Mouse (Mus musculus) heart, postnatal 14 days (tissue): ENCODE results near the gene B3gnt2. TPM values are rescaled to one million over a fixed set of nuclear protein-coding genes. Genes with fewer than 3 reads are reported as not detected.

Source experiments
- DNase-seq, 2 experiments: peaks; one replicate each; pipeline ENCODE4 v3.0.0; 2021 to 2022
- intact Hi-C: fragments of 180-260 bp; cut with DNase I; formaldehyde crosslinking; loops from one replicate; pipeline ENCODE4 v1.15.1; 2025
- total RNA-seq, 2 experiments: library from RNA; stranded (reverse); gene quantifications; 2 replicates each; pipeline ENCODE4 v1.2.3; 2021

B3gnt2 gene
- total RNA-seq, 2 experiments from 2014 or later: 6.9 to 12.0 TPM

DNA sequence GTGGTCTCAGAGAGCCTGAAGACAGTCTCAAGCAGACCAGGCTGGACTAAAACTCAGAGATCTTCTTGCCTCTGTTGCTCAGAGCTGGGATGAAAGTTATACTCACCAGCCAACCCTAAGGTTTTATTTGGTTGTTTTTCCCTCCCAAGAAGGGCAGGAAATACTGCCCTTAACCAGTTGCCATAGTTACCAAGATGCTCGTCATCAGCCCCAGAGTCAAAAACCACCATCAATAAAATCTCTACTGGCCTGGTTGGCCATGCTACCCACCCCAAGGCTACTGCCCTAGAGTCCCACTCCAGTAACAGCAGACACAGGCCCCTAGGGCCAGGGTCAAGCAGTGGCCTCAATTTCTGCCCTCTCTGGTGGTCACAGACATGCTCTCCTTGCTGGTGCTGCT is 8.3 kb downstream of the B3gnt2 start:
- intact Hi-C loops: no loop called here
- no peak for DNase-seq

DNA sequence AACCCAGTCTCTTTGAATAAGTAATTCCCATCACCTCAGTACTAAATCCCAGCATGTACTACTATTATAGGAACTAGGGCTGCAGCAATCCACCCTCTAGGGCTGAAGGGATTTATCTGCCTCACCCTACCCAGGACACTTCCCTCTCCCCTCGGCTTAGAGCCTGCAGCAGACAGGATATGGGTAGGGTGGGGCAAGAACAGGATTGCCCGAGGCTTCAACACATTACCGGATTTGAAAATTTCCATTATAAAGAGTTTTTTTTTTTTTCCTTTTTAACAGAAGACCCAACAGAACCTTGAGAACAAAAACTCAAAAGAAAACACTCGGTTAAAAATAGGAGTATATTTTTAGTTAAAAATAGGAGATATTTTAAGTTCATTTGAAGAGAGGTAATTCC is 9.3 kb downstream of the B3gnt2 start:
- intact Hi-C loops: no loop called here
- DNase-seq: no peak

DNA sequence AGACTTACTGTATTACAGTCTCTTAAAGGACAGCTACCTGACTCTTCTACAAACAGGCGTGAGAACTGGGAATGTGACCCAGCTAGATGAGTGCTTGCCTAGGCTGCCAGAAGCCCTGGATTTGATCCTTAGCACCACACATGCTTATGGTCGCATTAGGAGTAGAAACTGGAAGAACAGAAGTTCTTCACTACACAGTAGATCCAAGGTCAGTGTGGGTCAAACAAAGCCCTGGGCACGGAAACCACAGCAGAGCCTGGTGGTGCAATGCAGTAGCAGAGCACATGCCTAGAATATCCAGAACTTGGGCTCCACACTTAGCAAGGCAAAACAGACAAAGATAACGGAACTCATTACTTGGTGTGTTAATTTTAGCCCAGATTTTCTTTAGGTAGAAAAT is 10.7 kb downstream of the B3gnt2 start:
- intact Hi-C loops: no loop called here
- no peak for DNase-seq

DNA sequence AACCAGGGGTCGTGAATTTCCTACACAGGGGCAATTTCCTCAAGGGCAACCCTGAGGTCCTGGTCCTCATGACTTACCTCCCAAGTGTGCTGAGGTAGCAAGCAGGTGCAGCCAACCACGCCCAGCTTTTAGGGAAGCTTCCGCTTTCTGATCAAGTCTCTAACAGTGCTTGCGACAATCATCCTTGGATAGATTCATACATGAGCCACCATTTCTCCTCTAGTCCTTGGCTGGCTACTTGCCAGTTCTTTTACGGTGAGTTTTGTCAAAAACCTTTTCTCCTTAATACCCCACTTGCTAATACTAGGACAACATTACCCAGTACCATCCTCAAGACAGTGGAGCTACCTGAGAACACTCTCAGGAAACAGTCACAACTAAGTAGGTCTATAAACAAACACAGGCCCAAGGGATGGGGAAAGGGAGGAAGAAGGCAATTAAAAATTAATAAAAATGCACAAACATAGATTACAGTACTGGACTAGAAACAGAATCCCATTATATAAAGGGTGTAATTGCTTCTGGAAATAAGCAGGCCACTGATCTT is 12.0 kb downstream of the B3gnt2 start:
- intact Hi-C loops: no loop called here
- no peak for DNase-seq

DNA sequence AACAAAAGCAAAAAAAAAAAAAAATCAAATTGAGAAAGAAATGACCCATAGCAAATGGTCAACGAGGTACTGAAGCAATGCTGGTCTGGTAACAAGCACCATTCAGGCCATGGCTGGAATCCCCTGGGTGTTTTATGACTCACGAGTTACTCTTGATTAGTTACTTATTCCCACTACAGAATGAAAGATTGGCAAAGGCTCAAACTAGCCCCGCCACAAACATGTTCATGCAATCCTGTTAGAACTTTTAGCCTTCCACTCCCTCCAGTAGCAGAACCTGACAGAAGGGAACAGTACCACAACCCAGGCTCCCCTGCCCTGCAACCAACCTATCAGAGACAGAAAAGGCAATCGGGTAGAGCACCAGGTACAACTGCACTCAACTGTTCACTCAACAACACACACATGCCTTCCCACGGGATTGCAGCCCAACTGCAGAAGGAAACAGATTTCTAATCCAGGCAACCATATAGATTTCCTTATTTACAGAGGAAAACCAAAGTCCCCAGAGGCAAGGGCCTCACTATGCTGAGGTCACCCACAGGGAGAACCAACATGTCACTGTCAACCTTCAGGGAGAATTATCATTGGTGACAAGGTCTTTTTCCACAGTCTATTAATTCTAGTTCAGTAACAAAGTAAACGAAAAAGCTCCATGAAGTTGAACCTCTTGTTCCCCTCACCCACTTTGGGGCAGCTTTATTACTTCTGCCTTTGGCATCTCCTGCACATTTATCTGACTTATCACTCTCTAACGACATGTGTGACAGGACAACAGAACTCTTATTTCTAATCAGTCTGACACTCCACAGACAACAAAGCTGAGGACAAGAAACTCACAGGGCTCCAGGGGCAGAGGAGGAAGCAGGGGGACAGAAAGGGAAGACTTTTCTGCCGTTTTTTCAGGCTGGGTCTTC is 12.8 kb downstream of the B3gnt2 start:
- intact Hi-C loops: no loop called here
- DNase-seq: no peak

DNA sequence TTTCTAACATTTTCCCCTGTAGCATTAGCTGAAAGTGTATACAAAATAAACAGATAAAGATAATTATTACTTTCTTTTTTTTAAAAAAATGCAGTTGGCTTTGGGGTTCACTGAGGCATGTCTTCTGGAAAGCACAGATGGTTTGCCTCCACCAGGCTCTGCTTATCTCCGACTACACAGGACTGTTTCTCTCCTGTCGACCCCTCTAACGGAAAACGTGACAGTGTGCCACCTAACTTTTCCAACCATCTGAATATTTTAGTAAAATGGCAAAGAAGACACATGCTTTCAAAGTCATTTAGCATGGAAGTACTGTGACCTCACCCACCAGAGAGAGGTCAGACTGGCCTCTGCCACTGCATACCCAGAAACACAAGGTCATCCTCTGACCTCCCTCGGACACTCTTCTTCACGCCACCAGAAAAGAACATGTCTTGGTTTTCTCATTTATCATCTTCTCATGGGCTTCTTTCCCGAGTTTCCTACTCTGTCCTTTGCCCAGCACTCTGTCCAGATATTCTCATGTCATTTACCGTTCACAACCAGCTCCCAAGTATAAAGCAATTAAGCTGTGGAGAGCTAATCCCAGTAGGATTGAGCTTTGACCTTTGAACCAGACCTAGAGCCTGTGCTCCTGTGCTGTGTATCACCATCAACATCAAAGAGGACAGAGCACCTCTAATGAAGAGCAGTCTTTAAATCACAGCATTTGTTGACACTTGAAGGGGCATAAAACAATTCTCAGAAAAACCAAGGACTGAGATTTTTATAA is 13.6 kb downstream of the B3gnt2 start:
- DNase-seq: no peak
- intact Hi-C loops: no loop called here

DNA sequence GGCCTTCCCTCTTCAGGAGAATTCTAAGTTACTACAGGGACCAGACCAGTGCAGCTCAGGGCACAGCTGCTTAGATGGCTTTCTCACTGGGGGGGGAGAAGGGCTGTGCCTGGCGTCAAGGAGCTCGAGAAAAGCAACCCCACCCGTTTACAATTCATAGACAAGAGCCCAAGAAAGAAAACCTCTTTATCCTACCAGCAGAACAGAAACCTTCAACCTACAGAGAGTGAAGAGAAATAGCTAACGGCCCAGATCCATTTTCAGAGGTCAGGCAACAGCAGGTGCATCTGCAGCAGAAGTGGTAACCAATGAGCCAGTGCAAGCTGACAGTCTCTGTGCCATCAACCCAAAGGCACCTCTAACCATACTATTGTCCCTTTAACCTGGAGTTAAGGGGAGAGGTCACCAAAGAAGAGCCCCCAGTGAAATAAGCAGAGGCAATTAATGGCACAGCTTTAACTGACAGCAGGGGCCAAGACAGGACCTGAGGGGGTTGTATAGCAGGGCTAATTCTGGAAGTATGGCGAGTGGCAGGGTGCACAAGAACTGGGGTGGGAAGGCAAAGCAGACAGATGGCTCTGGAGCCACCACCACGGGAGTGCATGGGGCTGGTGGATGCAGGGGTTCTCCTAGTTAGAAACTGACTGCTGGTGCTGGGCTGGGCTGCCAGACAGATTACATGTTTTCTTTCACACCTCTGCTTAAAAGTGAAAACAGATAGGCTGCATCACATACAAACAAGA is 14.5 kb downstream of the B3gnt2 start:
- no peak for DNase-seq
- intact Hi-C loops: no loop called here

DNA sequence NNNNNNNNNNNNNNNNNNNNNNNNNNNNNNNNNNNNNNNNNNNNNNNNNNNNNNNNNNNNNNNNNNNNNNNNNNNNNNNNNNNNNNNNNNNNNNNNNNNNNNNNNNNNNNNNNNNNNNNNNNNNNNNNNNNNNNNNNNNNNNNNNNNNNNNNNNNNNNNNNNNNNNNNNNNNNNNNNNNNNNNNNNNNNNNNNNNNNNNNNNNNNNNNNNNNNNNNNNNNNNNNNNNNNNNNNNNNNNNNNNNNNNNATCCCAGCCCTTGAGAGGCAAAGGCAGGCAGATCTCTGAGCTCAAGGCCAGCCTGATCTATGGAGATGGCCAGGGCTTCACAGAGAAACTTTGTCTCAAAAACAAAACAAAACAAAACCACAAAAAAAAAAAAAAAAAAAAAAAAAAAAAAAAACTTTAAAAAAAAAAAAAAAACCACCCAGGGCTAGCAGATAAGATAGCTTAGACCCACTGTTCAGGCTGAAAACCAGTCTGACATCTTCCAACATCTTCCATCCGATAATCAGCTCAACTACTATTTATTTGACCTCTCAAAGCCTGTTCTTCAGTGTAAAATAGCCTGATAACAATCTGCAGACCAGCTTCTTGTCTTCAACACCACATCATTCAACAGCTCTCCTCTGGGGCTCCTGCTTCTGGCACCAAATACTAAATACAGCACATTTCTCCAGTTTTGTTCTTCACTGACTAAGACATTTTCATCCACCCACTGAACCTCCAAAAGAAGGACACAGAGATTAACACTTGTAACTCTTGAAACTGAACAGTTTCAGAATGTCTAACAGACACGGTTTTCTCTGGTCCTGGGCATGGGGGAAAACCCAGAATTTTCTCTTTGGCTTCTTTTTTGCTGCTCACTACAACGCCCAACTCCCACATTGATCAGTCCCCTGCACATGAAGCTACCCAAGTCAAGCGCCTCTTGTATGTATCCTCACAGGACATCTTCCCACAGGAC is 15.7 kb downstream of the B3gnt2 start:
- intact Hi-C loops: no loop called here
- no peak for DNase-seq

DNA sequence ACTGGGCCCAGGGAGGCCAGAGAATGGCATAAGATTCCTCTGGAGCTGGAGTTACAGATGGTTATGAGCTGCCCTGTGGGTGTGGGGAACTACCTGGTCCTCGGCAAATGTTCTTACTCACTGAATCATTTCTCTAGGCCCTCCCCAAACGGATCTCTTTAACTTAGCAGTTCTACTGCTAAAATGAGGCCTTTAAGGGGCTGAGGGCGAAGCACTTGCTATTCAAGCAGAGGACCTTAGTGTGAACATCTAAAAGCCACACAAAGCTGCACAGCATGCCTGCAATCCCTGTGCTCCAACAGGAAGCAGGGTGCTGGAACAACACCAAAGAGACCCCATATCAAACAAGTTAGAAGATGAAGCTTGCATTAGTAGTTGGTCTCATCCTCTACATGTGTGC is 21.3 kb downstream of the B3gnt2 start:
- DNase-seq: no peak
- intact Hi-C loops: no loop called here

DNA sequence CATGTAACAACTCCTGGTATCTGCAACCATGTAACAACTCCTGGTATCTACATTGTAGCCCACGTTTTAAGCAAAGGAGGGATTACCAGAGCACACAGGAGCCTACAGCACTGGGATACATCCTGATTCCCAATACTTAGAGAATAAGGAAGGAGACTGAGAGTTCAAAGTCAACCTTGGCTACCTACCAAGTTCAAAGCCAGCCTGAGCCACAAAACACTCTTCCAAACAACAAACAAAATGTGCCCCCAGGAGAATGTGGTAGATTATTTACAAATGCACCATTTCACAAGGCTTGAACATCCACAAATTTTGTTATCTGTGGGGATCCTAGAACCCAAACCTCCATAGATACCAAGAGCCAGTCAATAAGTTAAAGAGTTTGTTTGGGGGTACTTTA is 22.4 kb downstream of the B3gnt2 start:
- intact Hi-C loops: no loop called here
- no peak for DNase-seq

DNA sequence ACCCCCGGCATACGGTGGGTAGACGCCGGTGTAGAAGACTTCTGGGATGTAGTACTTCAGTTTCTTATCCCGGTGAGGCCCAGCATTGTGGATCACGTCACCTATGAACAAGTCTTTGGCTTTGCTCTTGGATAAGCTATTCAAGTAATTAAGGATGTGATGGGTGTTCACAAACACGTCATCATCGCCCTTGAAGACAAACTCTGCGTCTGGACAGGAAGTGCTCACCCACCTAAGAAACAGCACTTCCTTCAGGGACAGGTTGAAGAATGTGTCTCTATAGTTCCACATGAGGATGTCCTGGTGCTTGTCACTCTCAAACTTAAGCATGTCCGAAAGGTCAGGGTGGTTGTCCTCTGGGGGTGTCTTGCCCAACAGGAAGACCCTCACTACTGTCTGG is 24.5 kb downstream of the B3gnt2 start:
- intact Hi-C loops: no loop called here
- DNase-seq: no peak

DNA sequence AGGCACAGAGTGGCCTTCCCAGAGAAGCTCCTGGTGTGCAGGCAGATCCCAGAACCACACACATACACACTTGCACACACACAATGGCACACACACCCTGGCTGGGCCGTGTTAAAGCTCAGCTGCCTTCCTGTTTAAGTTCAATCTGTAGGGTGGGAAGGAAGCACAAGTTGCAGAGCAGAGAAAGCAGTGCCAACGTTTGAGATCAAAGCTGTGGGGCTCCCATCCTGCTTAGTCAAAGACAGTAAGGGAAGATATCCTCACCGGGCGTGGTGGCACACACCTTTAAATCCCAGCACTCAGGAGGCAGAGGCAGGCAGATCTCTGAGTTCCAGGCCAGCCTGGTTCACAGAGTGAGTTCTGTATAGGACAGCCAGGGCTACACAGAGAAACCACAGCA is 28.2 kb downstream of the B3gnt2 start:
- DNase-seq: no peak
- intact Hi-C loops: no loop called here

DNA sequence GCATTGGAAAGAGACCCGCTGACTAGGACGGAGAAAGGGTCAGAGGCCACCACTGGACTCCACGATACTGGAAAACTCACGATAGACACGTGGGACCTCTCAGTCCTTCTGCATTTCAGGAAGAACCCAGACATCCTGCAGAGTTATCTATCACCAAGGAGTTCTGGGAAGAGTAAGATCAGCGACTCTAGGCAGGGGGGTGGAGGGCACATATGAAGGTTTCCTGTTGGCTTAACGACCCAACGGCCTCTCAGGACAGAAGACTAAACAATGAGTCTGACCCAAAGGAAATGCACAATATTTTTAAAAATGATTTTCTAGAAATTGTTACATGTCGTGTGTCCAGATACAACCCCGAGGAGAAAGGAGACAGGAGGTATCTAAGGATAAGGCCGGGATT is 28.8 kb downstream of the B3gnt2 start:
- intact Hi-C loops: no loop called here
- no peak for DNase-seq

DNA sequence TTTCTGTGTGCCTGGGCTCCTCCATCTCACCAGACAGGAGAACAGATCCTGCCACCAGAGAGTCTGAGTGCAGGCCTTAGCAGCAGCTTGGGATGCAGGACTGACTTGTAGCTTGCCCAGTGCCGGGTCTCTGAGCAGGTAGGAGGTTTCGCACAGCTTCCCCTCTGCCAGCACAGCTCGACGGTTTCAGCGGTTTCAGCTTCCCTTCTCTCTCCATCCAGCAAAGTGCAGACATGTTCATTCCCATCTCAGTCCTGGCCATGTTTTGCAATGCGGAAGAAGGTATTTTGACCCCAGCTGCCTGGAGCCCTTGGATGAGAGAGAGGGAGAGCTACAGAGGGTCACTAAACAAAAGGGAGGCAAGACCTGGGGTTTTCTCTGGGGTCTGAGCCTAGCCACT is 30.1 kb downstream of the B3gnt2 start:
- intact Hi-C loops: no loop called here

DNA sequence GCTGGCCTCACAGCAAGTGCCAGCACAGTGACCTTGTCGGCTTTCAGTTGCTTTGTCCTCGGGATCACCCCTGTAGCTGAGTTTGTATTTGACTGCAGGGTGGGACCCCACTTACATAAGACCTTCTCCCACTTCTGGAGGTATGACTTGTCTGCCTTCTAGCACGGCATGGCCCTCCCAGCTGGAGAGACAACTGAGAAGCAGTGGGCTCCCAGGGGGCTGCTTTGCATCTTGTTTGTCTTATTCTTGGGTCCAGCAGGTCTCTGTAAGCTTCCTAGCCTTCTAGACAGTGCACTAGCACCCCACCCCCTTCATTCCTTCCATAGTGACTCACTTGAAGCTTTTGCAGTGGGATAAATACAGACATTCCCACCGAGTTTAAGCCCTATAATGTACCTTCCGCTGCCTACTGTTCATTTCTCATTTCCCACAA is 30.6 kb downstream of the B3gnt2 start:
- no peak for DNase-seq

More for the DNA sequence above, 30.1 kb downstream of the B3gnt2 start:
- no peak for DNase-seq

DNA sequence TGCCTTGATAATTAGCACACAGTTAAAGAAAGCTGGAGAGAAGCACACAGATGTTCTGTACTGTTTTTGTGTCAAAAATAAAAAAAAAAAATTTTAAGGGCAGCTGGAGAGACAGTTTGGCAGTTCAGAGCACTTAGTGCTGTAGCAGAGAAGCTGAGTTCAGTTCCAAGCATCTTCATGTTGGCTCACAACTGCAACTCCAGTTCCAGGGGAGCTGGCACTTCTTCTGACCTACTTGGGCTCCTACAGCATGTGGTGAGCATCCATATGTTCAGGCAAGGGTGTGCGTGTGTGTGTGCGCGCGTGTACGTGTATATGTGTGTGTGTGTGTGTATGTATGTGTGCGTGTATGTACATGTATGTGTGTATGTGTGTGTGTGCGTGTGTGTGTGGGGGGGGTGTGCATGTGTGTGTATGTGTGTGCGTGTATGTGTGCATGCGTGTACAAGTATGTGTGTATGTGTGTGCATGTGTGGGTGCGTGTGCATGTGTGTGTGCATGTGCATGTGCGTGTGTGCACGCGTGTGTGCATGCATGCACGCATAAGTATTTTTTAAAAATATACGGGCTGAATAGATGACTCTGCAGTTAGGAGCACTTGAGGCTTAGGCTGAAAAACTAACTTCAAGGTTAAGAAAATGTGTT is 31.7 kb downstream of the B3gnt2 start:
- intact Hi-C loops: no loop called here
- DNase-seq: no peak

More for the DNA sequence above, 30.6 kb downstream of the B3gnt2 start:
- intact Hi-C loops: no loop called here

DNA sequence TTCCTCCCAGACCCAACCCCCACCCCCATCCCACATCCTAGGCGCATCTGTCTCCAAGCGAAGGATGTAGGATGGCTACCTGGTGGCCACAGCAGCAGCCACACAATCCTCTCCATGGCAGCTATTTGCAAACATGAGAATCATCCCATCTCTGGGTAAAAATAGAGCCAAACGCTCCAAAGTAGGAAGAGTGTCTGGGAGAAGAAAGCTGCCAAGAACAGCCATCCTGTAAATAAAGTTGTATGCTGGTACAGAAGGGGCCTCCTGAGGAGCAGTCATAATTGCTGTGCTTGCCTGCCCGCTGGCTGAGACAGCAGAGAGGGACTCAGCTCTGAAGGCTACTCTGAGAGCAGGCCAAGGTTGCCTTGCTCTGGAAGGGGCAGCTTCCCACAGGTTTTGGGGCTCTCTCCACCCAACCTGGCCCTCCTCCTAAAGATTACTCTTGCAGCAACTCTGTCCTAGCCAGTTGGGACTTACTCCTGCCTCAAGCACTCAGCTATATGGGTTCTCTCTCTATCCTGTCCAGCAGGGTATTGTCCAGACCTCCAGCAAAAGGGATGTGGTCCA is 33.2 kb downstream of the B3gnt2 start:
- intact Hi-C loops: no loop called here
- no peak for DNase-seq

DNA sequence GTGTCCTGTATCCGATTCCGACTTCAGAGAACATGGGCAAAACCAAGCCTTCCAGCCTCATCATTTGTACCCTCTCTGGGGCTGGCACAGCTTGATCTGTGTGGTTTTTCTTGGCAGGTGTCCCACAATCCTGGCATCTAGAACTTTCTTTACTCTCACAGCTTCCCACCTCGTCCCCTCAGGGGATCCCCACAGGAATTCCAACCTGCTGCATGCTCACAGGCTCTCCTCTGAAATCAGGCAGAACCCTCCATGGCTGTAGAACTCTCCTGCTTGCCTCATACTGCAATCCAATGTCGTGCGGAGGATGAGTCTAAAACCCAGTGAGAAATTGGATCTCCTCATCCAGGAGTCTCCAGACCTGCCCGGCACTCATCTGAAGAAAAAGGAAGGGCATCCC is 34.1 kb downstream of the B3gnt2 start:
- DNase-seq: no peak
- intact Hi-C loops: no loop called here

DNA sequence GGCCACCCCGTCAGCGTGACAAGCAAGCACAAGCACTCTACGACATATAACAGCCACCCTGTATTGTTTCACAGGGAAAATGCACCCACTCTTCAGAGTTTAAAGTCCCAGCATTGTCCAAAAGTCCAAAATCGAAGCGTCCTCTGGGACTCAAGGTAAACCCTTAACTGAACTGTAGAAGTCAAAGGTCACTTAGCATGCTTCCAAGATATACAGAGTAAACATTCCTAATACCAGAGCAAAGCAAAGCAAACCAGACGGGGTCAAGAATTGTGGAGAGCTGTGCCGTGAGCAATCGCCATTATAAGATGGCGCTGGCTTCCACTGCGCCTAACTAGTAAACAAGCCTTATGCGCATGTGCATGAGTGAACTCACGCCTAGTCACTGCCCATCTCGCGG is 34.7 kb downstream of the B3gnt2 start:
- intact Hi-C loops: no loop called here

More for the DNA sequence above, 34.7 kb downstream of the B3gnt2 start:
- DNase-seq: no peak
